Mouse (Mus musculus) neural tube, embryonic 14.5 days (tissue): ENCODE data around the gene Cntn1. TPM values are rescaled to one million over a fixed set of nuclear protein-coding genes. Genes with fewer than 3 reads are reported as not detected.

Experiments
- ATAC-seq: fragments of 200-750 bp; cut with Nextera tagmentation; 2 replicates; pipeline ENCODE4 v1.8.0; 2017; ENCODE audit warnings: low read depth, mild to moderate bottlenecking, moderate TSS enrichment, moderate library complexity
- H3K27ac ChIP-seq: fragments of 300-500 bp; sonication (generic); 2 replicates; pipeline ENCODE4 v1.5.1; 2014; ENCODE audit warnings: low read depth, mild to moderate bottlenecking, control low read depth, low read length, moderate library complexity, mixed read lengths
- H3K27me3 ChIP-seq: fragments of 300-500 bp; sonication (generic); 2 replicates; pipeline ENCODE4 v1.6.1; 2014; ENCODE audit warnings: low read length; ENCODE audit not compliant: control insufficient read depth, insufficient read depth
- H3K36me3 ChIP-seq: fragments of 300-500 bp; sonication (generic); 2 replicates; pipeline ENCODE4 v1.6.1; 2014; ENCODE audit warnings: low read length, mixed read lengths; ENCODE audit not compliant: control insufficient read depth, insufficient read depth
- H3K4me1 ChIP-seq: fragments of 300-500 bp; sonication (generic); 2 replicates; pipeline ENCODE4 v1.6.1; 2014; ENCODE audit warnings: low read length; ENCODE audit not compliant: control insufficient read depth, insufficient read depth
- H3K4me2 ChIP-seq: fragments of 300-500 bp; sonication (generic); 2 replicates; pipeline ENCODE4 v1.6.1; 2014; ENCODE audit warnings: mild to moderate bottlenecking, low read depth, low read length, control low read depth
- H3K4me3 ChIP-seq: fragments of 300-500 bp; sonication (generic); 2 replicates; pipeline ENCODE4 v1.5.1; 2014; ENCODE audit warnings: low read depth, low read length, control low read depth, mixed read lengths
- H3K9ac ChIP-seq: fragments of 300-500 bp; sonication (generic); replicated peaks from 2 replicates; pipeline ENCODE4 v1.6.1; 2014; ENCODE audit warnings: low read depth, mild to moderate bottlenecking, control low read depth, low read length, mixed read lengths
- H3K9me3 ChIP-seq: fragments of 300-500 bp; sonication (generic); 2 replicates; pipeline ENCODE4 v1.6.1; 2016; ENCODE audit warnings: low read length; ENCODE audit not compliant: control insufficient read depth
- WGBS: fragments of 180-500 bp; shearing (Covaris S2); extraction: QIAGEN DNeasy Blood & Tissue Kit; methylation state at CpG from one replicate; pipeline ENCODE4 v1.1.7; 2014; 5-methylcytosine and 5-hydroxymethylcytosine counted together
- polyA plus RNA-seq: library from polyadenylated mRNA; unstranded; fragments of >200 nt; fragmentation: Nextera tagmentation; extraction: Ambion mirVana; gene quantifications from 2 replicates; pipeline ENCODE4 v1.2.1, GENCODE M21; 2014

Cntn1 gene
- polyA plus RNA-seq, 1 experiment from 2014 or later: 90.5 TPM

- Histone ChIP-seq H3K9me3 (no peaks in the 10 kb centered on the region), H3K4me3 (peak overlapping the region; percentile 38), H3K9ac (peak overlapping the region; percentile 62), H3K27ac (peak overlapping the region; percentile 79), H3K4me2 (peak overlapping the region; percentile 62), H3K4me1 (0 out of 2 replicates have a peak, but pooled peaks cover 3% of the 10 kb centered on the region), H3K36me3 (no peaks in the 10 kb centered on the region), H3K27me3 (no peaks in the 10 kb centered on the region)
- peak; percentile 92 for ATAC-seq
- WGBS: 20% methylated on average over 20 of the region's 20 CpGs
Observed at GRCm38 (mm10) chr15:92161163-92162025, 110.4 kb downstream of the Cntn1 start.

GRCm38 (mm10) chr15:92162835-92163234 lies 111.9 kb downstream of the Cntn1 start:
- Histone ChIP-seq H3K4me1 (0 out of 2 replicates have a peak, but pooled peaks cover 3% of the 10 kb centered on the region), H3K9me3 (no peaks in the 10 kb centered on the region), H3K9ac (no peak overlapping the region), H3K27ac (no peak overlapping the region), H3K4me2 (peak overlapping the region; percentile 41), H3K27me3 (no peaks in the 10 kb centered on the region), H3K4me3 (peak overlapping the region; percentile 15), H3K36me3 (no peaks in the 10 kb centered on the region)
- no peak for ATAC-seq
- WGBS: 59% methylated on average over 4 of the region's 4 CpGs

- Histone ChIP-seq H3K9ac (no peak overlapping the region), H3K4me2 (0 out of 2 replicates have a peak overlapping the region, but pooled peaks have one; percentile 14), H3K27ac (no peak overlapping the region), H3K9me3 (no peaks in the 10 kb centered on the region), H3K27me3 (no peaks in the 10 kb centered on the region), H3K4me1 (0 out of 2 replicates have a peak, but pooled peaks cover 3% of the 10 kb centered on the region), H3K4me3 (no peak overlapping the region), H3K36me3 (no peaks in the 10 kb centered on the region)
- ATAC-seq: no peak
- WGBS: 81% methylated on average over 3 of the region's 3 CpGs
Observed at GRCm38 (mm10) chr15:92164127-92164526, 113.2 kb downstream of the Cntn1 start.

DNA sequence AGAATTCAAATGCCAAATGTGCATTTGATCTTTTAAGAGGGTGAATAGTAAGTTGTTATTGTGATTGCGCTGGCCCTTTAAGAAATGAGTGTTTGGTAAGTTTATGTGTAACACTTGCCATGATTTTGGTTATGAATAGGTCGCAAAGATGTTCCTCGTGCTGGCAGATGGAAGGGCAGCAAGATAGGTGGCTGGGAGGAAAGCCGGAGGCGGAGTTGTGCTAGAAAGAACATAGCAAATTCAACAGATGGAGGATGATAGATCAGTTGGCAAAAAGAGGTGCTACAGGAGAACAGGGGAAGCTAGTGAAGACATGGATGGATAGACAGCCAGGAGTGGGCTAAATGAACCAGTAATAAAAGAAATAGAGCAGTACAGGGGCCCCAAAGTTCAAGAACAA lies 115.3 kb downstream of the Cntn1 start:
- Histone ChIP-seq H3K27me3 (no peaks in the 10 kb centered on the region), H3K27ac (no peak overlapping the region), H3K4me1 (no peaks in the 10 kb centered on the region), H3K36me3 (no peaks in the 10 kb centered on the region), H3K4me2 (no peak overlapping the region), H3K9ac (no peak overlapping the region), H3K9me3 (no peaks in the 10 kb centered on the region), H3K4me3 (no peak overlapping the region)
- ATAC-seq: no peak
- WGBS: 80% methylated on average over 5 of the region's 5 CpGs

- Histone ChIP-seq H3K4me1 (no peaks in the 10 kb centered on the region), H3K9ac (no peak overlapping the region), H3K27ac (no peak overlapping the region), H3K27me3 (no peaks in the 10 kb centered on the region), H3K4me3 (no peak overlapping the region), H3K9me3 (no peaks in the 10 kb centered on the region), H3K4me2 (no peak overlapping the region), H3K36me3 (no peaks in the 10 kb centered on the region)
- no peak for ATAC-seq
- 81% methylated on average over 2 of the region's 2 CpGs for WGBS
Observed at GRCm38 (mm10) chr15:92175739-92176138, 124.8 kb downstream of the Cntn1 start.

DNA sequence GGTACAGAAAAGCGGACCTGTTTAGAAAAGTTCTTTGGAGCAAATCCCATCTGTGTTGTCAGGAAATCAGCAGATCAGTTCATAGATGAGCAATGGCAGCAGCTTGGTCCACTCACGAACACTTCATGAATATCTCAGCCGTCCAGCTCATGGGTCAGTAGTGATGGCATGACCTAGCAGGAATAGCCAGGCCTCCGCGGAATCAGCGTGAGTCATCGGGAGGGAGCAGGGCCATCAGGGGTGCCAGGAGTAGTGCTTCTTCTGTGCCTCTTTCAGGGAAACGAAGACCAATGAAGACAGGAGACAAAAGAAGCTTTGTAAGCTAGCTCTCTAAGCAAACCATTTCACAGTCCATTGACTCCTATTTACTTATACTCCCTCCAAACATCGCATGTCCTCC lies 126.4 kb downstream of the Cntn1 start:
- 52% methylated on average over 9 of the region's 9 CpGs for WGBS
- no peaks in the 10 kb centered on the region for H3K36me3 ChIP-seq
- no peaks in the 10 kb centered on the region for H3K9me3 ChIP-seq
- no peak overlapping the region for H3K4me2 ChIP-seq
- H3K4me3 ChIP-seq: no peak overlapping the region
- H3K4me1 ChIP-seq: no peaks in the 10 kb centered on the region
- no peak overlapping the region for H3K27ac ChIP-seq
- no peak overlapping the region for H3K9ac ChIP-seq
- H3K27me3 ChIP-seq: no peaks in the 10 kb centered on the region
- no peak for ATAC-seq

- H3K36me3 ChIP-seq: no peaks in the 10 kb centered on the region
- H3K9ac ChIP-seq: no peak overlapping the region
- H3K4me3 ChIP-seq: no peak overlapping the region
- no peak for ATAC-seq
- no peaks in the 10 kb centered on the region for H3K9me3 ChIP-seq
- H3K27ac ChIP-seq: no peak overlapping the region
- H3K4me1 ChIP-seq: no peaks in the 10 kb centered on the region
- WGBS: 95% methylated on average over 2 of the region's 2 CpGs
- no peak overlapping the region for H3K4me2 ChIP-seq
- H3K27me3 ChIP-seq: no peaks in the 10 kb centered on the region
Observed at GRCm38 (mm10) chr15:92185484-92185883, 134.5 kb downstream of the Cntn1 start.

DNA sequence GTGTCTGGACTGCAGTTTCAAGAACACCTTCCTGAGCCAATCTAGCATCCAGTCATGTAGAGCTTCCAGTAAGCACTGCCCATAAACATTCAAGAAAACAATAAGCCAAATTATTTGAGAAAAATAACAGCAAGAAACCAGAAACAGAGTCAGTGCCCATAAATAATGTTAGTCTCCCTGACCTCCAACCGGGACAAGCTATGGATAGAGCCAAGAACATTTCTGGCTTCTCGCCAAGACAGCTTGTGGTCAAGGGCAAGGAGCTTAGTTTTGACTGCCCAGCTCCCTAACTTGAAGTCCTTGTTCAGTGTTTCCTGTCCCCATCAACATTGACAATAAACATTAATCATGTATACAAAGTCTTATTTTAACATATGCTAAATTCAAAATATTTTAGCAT lies 139.0 kb downstream of the Cntn1 start:
- no peak overlapping the region for H3K4me3 ChIP-seq
- ATAC-seq: no peak
- no peak overlapping the region for H3K27ac ChIP-seq
- H3K9me3 ChIP-seq: no peaks in the 10 kb centered on the region
- H3K4me2 ChIP-seq: no peak overlapping the region
- no peaks in the 10 kb centered on the region for H3K27me3 ChIP-seq
- no peaks in the 10 kb centered on the region for H3K4me1 ChIP-seq
- WGBS: 64% methylated on average over 2 of the region's 2 CpGs
- no peak overlapping the region for H3K9ac ChIP-seq
- no peaks in the 10 kb centered on the region for H3K36me3 ChIP-seq

DNA sequence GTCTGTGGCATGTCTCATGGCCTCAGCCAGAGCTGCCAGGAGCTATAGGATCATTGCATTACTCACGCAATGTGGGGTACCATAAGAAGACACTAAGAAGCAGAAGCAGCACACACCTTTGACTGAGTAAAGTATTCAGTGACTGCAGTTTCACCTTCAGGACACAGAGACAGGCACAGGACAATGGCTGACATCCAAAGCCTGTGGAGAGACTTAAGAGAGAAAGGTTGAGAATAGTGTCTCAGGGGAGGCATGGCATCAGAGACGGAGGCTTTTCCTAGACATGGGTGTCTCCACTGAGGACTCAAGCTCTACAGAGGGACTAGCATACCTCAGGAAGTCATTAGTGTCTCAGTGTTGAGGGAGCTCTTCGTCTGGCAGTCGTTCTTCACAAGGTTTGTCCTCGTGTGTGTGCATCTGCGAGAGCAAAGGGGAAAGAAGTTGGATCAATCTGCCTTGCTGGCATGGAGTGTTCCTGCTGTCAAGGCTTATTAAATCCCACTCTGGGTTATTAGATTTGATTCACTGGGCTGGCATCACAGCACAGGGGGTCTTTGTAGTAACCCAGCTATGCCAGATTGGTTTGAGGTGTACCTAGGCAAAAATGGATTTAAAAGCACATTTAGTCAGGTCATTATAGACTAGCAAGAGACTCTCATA lies 149.5 kb downstream of the Cntn1 start:
- H3K4me2 ChIP-seq: no peak overlapping the region
- no peaks in the 10 kb centered on the region for H3K4me1 ChIP-seq
- H3K9ac ChIP-seq: no peak overlapping the region
- ATAC-seq: no peak
- no peak overlapping the region for H3K4me3 ChIP-seq
- no peaks in the 10 kb centered on the region for H3K27me3 ChIP-seq
- 74% methylated on average over 6 of the region's 6 CpGs for WGBS
- H3K9me3 ChIP-seq: no peaks in the 10 kb centered on the region
- H3K27ac ChIP-seq: no peak overlapping the region
- H3K36me3 ChIP-seq: no peaks in the 10 kb centered on the region
